Mouse (Mus musculus) pancreas, adult 10 weeks (tissue): ENCODE measurements around the gene Mettl25. TPM values are rescaled to one million over a fixed set of nuclear protein-coding genes. Genes with fewer than 3 reads are reported as not detected.

ENCODE experiments used
- polyA plus RNA-seq: library from polyadenylated mRNA; stranded (reverse); fragments of 350-450 nt; fragmentation: Illumina TruSeq; extraction: RNeasy Lipid Tissue Mini Kit (QIAGEN cat#74804); gene quantifications from one replicate; pipeline ENCODE4 v1.2.3, GENCODE M21; 2015; ENCODE audit warnings: low read depth, low replicate concordance; ENCODE audit not compliant: insufficient read depth

Mettl25 gene
- polyA plus RNA-seq = 1.4 TPM

GRCm38 (mm10) chr10:105840928-105841888 is at the start of gene Mettl25, which contains the start of gene Ccdc59:
Gene Mettl25 (minus strand): TSS chr10:105841380.
Gene Ccdc59 (plus strand): TSS chr10:105841067.

Other genes with a start within 250 kb of the Mettl25 start
- gene Ccdc59, start 313 bp downstream of the Mettl25 start, polyA plus RNA-seq = 5.4 TPM